Mouse (Mus musculus) lung, adult 2 months (tissue): Measurements from ENCODE around the gene Pde2a.

Experiments used
- CTCF ChIP-seq: fragments of 200-500 bp; IDR thresholded peaks from 2 replicates; pipeline ENCODE4 v1.5.1; 2011; ENCODE audit warnings: mild to moderate bottlenecking, low read length, control low read depth; ENCODE audit not compliant: insufficient read depth
- POLR2A ChIP-seq: fragments of 200-500 bp; IDR thresholded peaks from 2 replicates; pipeline ENCODE4 v1.6.1; 2011; ENCODE audit warnings: low read depth, mild to moderate bottlenecking, control low read depth, low read length, borderline replicate concordance; ENCODE audit errors: extremely low read depth

GRCm38 (mm10) chr7:101453725-101454124, 32.2 kb downstream of the Pde2a start:
- TF ChIP-seq POLR2A (no peak), CTCF (no peak)
